Mouse (Mus musculus) MEL (cell line): ENCODE measurements around the gene Unc119b. TPM values are rescaled to one million over a fixed set of nuclear protein-coding genes. Genes with fewer than 3 reads are reported as not detected.

ENCODE experiments used
- DNase-seq: peaks from one replicate; pipeline ENCODE4 v3.0.0; 2011; ENCODE audit warnings: low read depth, low spot score
- H3K27ac ChIP-seq: 2 replicates; pipeline ENCODE4 v1.5.1; 2012; ENCODE audit warnings: low read depth, mild to moderate bottlenecking, control low read depth, low read length, moderate library complexity; ENCODE audit not compliant: control insufficient read depth
- H3K27me3 ChIP-seq, 2 experiments: fragments of 150-350 bp in 1 of 2; sonication (generic) in 1 of 2; 2 replicates each; pipeline ENCODE4 v1.6.1; 2012; ENCODE audit warnings: low read length in 2 of 2, mild to moderate bottlenecking in 2 of 2, improper control_type of control experiment in 1 of 2, moderate library complexity in 1 of 2; ENCODE audit not compliant: insufficient read depth in 2 of 2, control insufficient read depth in 1 of 2
- H3K36me3 ChIP-seq, 2 experiments: 2 replicates each; pipeline ENCODE4 v1.6.1; 2012 to 2014; ENCODE audit warnings: low read length in 2 of 2, improper control_type of control experiment in 1 of 2, inconsistent platforms in 1 of 2, mild to moderate bottlenecking in 1 of 2; ENCODE audit not compliant: insufficient read depth in 2 of 2, control insufficient read depth in 1 of 2
- H3K4me1 ChIP-seq, 2 experiments: fragments of 150-350 bp in 1 of 2; sonication (generic) in 1 of 2; 2 replicates each; pipeline ENCODE4 v1.6.1; 2012; ENCODE audit warnings: low read length in 2 of 2, improper control_type of control experiment in 1 of 2, mild to moderate bottlenecking in 1 of 2; ENCODE audit not compliant: insufficient read depth in 2 of 2, control insufficient read depth in 1 of 2
- H3K4me3 ChIP-seq, 2 experiments: fragments of 150-350 bp in 1 of 2; sonication (generic) in 1 of 2; 2 replicates each; pipeline ENCODE4 v1.5.1; 2012; ENCODE audit warnings: low read depth in 2 of 2, low read length in 2 of 2, mild to moderate bottlenecking in 2 of 2, moderate library complexity in 2 of 2, control low read depth in 1 of 2, improper control_type of control experiment in 1 of 2; ENCODE audit not compliant: control insufficient read depth in 1 of 2, insufficient read depth in 1 of 2
- H3K79me2 ChIP-seq: 2 replicates; pipeline ENCODE4 v1.6.1; 2012; ENCODE audit warnings: mild to moderate bottlenecking, low read length, moderate library complexity; ENCODE audit not compliant: control insufficient read depth, poor library complexity, insufficient read depth
- H3K9ac ChIP-seq: 2 replicates; pipeline ENCODE4 v1.6.1; 2012; ENCODE audit warnings: low read depth, mild to moderate bottlenecking, control low read depth, low read length, moderate library complexity; ENCODE audit not compliant: control insufficient read depth, poor library complexity, severe bottlenecking
- H3K9me3 ChIP-seq: fragments of 150-350 bp; sonication (generic); replicated peaks from 2 replicates; pipeline ENCODE4 v1.6.1; 2012; ENCODE audit warnings: mild to moderate bottlenecking, low read length, improper control_type of control experiment, moderate library complexity; ENCODE audit not compliant: insufficient read depth
- ETS1 ChIP-seq: IDR thresholded peaks from 2 replicates; pipeline ENCODE4 v1.6.1; 2012; ENCODE audit warnings: low read depth, mild to moderate bottlenecking, inconsistent platforms, low read length, improper control_type of control experiment, moderate library complexity
- GABPA ChIP-seq: IDR thresholded peaks from 2 replicates; pipeline ENCODE4 v1.6.1; 2012; ENCODE audit warnings: low read depth, mild to moderate bottlenecking, inconsistent platforms, low read length, improper control_type of control experiment, moderate library complexity
- HCFC1 ChIP-seq: IDR thresholded peaks from 2 replicates; pipeline ENCODE4 v1.6.1; 2012; ENCODE audit warnings: low read depth, mild to moderate bottlenecking, inconsistent platforms, low read length, improper control_type of control experiment, moderate library complexity
- MAX ChIP-seq: IDR thresholded peaks from 2 replicates; pipeline ENCODE4 v1.6.1; 2011; ENCODE audit warnings: low read length, improper control_type of control experiment
- MAZ ChIP-seq: IDR thresholded peaks from 2 replicates; pipeline ENCODE4 v1.6.1; 2012; ENCODE audit warnings: low read depth, mild to moderate bottlenecking, inconsistent platforms, low read length, improper control_type of control experiment
- MXI1 ChIP-seq: IDR thresholded peaks from 2 replicates; pipeline ENCODE4 v1.6.1; 2011; ENCODE audit warnings: mild to moderate bottlenecking, low read depth, low read length, improper control_type of control experiment
- MYB ChIP-seq: IDR thresholded peaks from 2 replicates; pipeline ENCODE4 v1.6.1; 2011; ENCODE audit warnings: mild to moderate bottlenecking, low read depth, low read length, improper control_type of control experiment
- MYC ChIP-seq: IDR thresholded peaks from 2 replicates; pipeline ENCODE4 v1.6.1; 2011; ENCODE audit warnings: low read depth, mild to moderate bottlenecking, low read length, improper control_type of control experiment, moderate library complexity
- POLR2A ChIP-seq, 2 experiments: IDR thresholded peaks; 2 replicates each; pipeline ENCODE4 v1.6.1; 2011 to 2012; ENCODE audit warnings: low read length in 2 of 2, mild to moderate bottlenecking in 2 of 2, control low read depth in 1 of 2, improper control_type of control experiment in 1 of 2, low read depth in 1 of 2, moderate library complexity in 1 of 2; ENCODE audit not compliant: control insufficient read depth in 1 of 2, insufficient read depth in 1 of 2, poor library complexity in 1 of 2
- POLR2AphosphoS2 ChIP-seq: IDR thresholded peaks from 2 replicates; pipeline ENCODE4 v1.6.1; 2011; ENCODE audit warnings: low read length, improper control_type of control experiment
- POLR2AphosphoS5 ChIP-seq: IDR thresholded peaks from 2 replicates; pipeline ENCODE4 v1.6.1; 2012; ENCODE audit warnings: low read depth, borderline replicate concordance, mild to moderate bottlenecking, inconsistent platforms, low read length, moderate library complexity, mixed read lengths
- RCOR1 ChIP-seq: IDR thresholded peaks from 2 replicates; pipeline ENCODE4 v1.6.1; 2012; ENCODE audit warnings: low read depth, mild to moderate bottlenecking, inconsistent platforms, low read length, improper control_type of control experiment
- UBTF ChIP-seq: IDR thresholded peaks from 2 replicates; pipeline ENCODE4 v1.6.1; 2012; ENCODE audit warnings: low read depth, mild to moderate bottlenecking, inconsistent platforms, low read length, improper control_type of control experiment, moderate library complexity, borderline replicate concordance; ENCODE audit not compliant: insufficient read depth
- USF1 ChIP-seq: IDR thresholded peaks from 2 replicates; pipeline ENCODE4 v1.6.1; 2014; ENCODE audit warnings: low read depth, mild to moderate bottlenecking, inconsistent platforms, low read length, improper control_type of control experiment, moderate library complexity
- ZKSCAN1 ChIP-seq: IDR thresholded peaks from 2 replicates; pipeline ENCODE4 v1.6.1; 2012; ENCODE audit warnings: low read depth, mild to moderate bottlenecking, inconsistent platforms, low read length, improper control_type of control experiment, moderate library complexity
- ZMIZ1 ChIP-seq: IDR thresholded peaks from 2 replicates; pipeline ENCODE4 v1.6.1; 2012; ENCODE audit warnings: low read depth, mild to moderate bottlenecking, inconsistent platforms, low read length, improper control_type of control experiment, moderate library complexity
- polyA plus RNA-seq, 2 experiments: library from polyadenylated mRNA; stranded (reverse) in 1 of 2; unstranded in 1 of 2; fragments of >175 nt in 1 of 2; fragments of >200 nt in 1 of 2; gene quantifications; 2 replicates each; pipeline versions ENCODE4 v1.2.1 to v1.2.4; 2012; ENCODE audit warnings: low replicate concordance in 2 of 2, low read depth in 1 of 2; ENCODE audit not compliant: insufficient read length in 2 of 2, insufficient read depth in 1 of 2, missing spikeins in 1 of 2
- total RNA-seq: library from RNA; depleted of rRNA; stranded (reverse); fragments of 300-350 nt; gene quantifications from 2 replicates; pipeline ENCODE4 v1.2.3, GENCODE M21; 2012

Gene Unc119b
- total and polyA plus RNA-seq, 3 experiments, result 18.6 to 25.7 TPM; not detected in 1

DNA sequence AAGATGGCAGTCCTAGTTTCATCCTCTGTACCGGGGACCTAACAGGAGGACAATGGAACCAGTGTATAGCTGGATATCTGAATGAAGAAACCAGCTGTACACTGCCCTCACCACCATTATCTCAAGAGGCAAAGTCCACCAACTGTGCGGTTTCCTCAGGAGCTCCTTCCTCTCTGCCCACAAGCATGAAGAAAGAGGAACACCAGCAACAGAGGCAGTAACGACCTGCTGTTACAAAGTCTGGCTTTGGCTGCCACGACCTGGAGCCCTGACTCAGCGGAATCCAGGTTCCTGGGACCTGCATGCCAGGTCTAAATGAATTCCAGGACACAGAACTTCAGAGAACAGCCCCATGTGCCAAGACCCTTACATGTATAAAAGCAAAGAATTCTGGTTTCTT lies 21.1 kb upstream of the Unc119b start (continued):
- TF ChIP-seq MYC, result 0 out of 2 replicates have a peak, but pooled peaks have one; percentile 59
- TF ChIP-seq POLR2AphosphoS2, result no peak

DNA sequence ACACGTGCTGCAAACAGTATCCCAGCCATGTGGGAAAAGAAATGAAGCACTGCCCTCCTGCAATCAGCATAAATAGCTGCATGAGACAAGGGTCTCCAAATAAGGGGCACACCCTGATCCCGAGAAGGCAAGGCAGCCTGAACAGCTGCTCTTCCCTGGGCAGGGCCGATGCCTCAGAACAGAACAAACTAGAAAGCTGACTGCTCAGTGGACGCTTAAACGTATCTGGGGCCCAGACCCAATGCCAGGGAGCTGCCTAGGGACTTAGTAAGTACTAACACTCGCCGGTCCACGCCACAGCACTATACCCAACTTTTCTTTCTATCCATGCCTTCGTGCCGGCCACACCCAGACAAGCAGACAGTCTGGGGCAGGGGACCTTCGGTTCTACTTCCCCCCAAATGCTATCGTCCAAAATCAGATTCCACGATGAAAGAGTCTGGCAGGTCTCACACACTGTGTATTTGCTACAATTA lies 20.4 kb upstream of the Unc119b start:
- DNase-seq, result peak; percentile 67
- peak overlapping the region; percentile 38 to 45 for H3K4me3 ChIP-seq
- peak; percentile 64; the same call in 1 of the 2 replicates for TF ChIP-seq MYC
- TF ChIP-seq MXI1, result 0 out of 2 replicates have a peak, but pooled peaks have one; percentile 35
- TF ChIP-seq ZKSCAN1, result no peak
- TF ChIP-seq MAX, result peak; percentile 49
- peaks cover 7 to 29% of the 10 kb centered on the region in 2 experiments for H3K4me1 ChIP-seq
- H3K27ac ChIP-seq, result peak overlapping the region; percentile 73
- peak overlapping the region; percentile 65 for H3K9ac ChIP-seq
- H3K79me2 ChIP-seq, result peaks cover 67% of the 10 kb centered on the region
- H3K36me3 ChIP-seq, result peaks cover 9 to 32% of the 10 kb centered on the region in 2 experiments
- H3K27me3 ChIP-seq, result no peaks in the 10 kb centered on the region
- no peaks in the 10 kb centered on the region for H3K9me3 ChIP-seq

DNA sequence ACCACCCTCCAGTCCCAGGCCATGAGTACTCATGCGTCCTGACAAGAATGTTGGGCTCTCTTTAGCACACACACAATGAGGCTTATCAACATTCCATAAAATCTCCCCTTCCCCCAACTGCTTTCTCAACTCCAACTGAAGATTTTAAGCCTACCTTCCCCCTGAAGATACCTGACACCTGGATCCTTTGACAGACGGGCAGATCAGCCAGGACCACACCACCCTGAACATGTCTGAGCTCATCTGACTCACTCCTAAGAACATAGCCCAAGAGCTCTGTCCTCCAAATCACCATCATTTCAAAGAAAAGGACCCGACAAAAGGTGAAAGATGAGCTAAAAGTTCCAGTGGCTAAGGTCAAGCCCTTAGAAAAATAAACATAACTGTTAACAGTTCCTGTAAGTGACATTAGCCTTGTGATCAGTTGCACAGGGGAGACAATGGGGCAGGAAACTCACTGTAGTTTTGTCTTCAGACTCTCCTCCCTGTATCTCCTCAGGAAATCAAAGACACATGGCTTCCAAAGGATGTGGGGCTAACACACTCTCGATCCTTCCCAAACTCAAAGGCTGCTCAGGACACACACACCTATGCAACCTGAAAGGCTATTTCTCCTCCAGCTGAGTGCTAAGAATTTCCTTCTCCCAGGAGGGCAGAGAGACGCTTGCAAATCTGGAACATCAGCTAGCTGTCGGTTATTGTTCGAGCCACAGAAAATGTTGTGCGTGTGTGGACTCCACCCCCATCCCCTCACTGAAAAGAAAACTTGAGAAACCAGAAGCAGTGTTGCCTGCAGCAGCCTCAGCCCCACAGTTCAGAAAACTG lies 17.6 kb upstream of the Unc119b start:
- no peak overlapping the region for H3K9ac ChIP-seq
- TF ChIP-seq HCFC1 (no peak), ZMIZ1 (no peak), MAZ (no peak), UBTF (no peak), ETS1 (no peak), POLR2AphosphoS2 (no peak), MYB (no peak), POLR2A (IDR thresholded peaks at IDR 0.05; ENCODE audit: control insufficient read depth in 1 of 2, insufficient read depth in 1 of 2, low read depth in 1 of 2, low read length in 2 of 2, poor library complexity in 1 of 2) (no peak), ZKSCAN1 (no peak), MXI1 (no peak), POLR2AphosphoS5 (no peak), RCOR1 (no peak), GABPA (no peak), USF1 (no peak)
- H3K4me3 ChIP-seq, result no peak overlapping the region
- no peaks in the 10 kb centered on the region for H3K9me3 ChIP-seq
- H3K36me3 ChIP-seq, result peaks cover 23% of the 10 kb centered on the region in 2 experiments
- DNase-seq, result no peak
- H3K27me3 ChIP-seq, result no peaks in the 10 kb centered on the region
- peaks cover 7 to 21% of the 10 kb centered on the region in 2 experiments for H3K4me1 ChIP-seq
- H3K79me2 ChIP-seq, result peaks cover 51% of the 10 kb centered on the region
- no peak overlapping the region for H3K27ac ChIP-seq
